Mouse (Mus musculus) MEL (cell line): ENCODE measurements around the gene Ank2.

Experiments
- CTCF ChIP-seq, 3 experiments: IDR thresholded peaks in 2 of 3; conservative IDR thresholded peaks in 1 of 3; 2 replicates each; pipeline ENCODE4 v1.5.1; 2011 to 2012; ENCODE audit warnings: low read length in 3 of 3, low read depth in 2 of 3, mild to moderate bottlenecking in 2 of 3, improper control_type of control experiment in 1 of 3, inconsistent platforms in 1 of 3, mixed read lengths in 1 of 3, moderate library complexity in 1 of 3; ENCODE audit not compliant: control insufficient read depth in 1 of 3, insufficient read depth in 1 of 3, poor library complexity in 1 of 3, severe bottlenecking in 1 of 3
- E2F4 ChIP-seq: IDR thresholded peaks from 2 replicates; pipeline ENCODE4 v1.6.1; 2011; ENCODE audit warnings: low read depth, low read length, improper control_type of control experiment, borderline replicate concordance
- GATA1 ChIP-seq: IDR thresholded peaks from 2 replicates; pipeline ENCODE4 v1.6.1; 2011; ENCODE audit warnings: low read depth, low read length, improper control_type of control experiment
- POLR2A ChIP-seq, 2 experiments: IDR thresholded peaks; 2 replicates each; pipeline ENCODE4 v1.6.1; 2011 to 2012; ENCODE audit warnings: low read length in 2 of 2, mild to moderate bottlenecking in 2 of 2, control low read depth in 1 of 2, improper control_type of control experiment in 1 of 2, low read depth in 1 of 2, moderate library complexity in 1 of 2; ENCODE audit not compliant: control insufficient read depth in 1 of 2, insufficient read depth in 1 of 2, poor library complexity in 1 of 2
- SIN3A ChIP-seq: IDR thresholded peaks from 2 replicates; pipeline ENCODE4 v1.6.1; 2012; ENCODE audit warnings: low read length, improper control_type of control experiment, inconsistent platforms
- TAL1 ChIP-seq: IDR thresholded peaks from 2 replicates; pipeline ENCODE4 v1.6.1; 2012; ENCODE audit warnings: mild to moderate bottlenecking, inconsistent platforms, low read length, moderate library complexity, mixed read lengths
- USF2 ChIP-seq, 2 experiments: IDR thresholded peaks; 2 replicates each; pipeline ENCODE4 v1.6.1; 2011 to 2012; ENCODE audit warnings: improper control_type of control experiment in 2 of 2, low read length in 2 of 2, borderline replicate concordance in 1 of 2, inconsistent platforms in 1 of 2, low read depth in 1 of 2, mild to moderate bottlenecking in 1 of 2; ENCODE audit not compliant: insufficient read depth in 1 of 2

DNA sequence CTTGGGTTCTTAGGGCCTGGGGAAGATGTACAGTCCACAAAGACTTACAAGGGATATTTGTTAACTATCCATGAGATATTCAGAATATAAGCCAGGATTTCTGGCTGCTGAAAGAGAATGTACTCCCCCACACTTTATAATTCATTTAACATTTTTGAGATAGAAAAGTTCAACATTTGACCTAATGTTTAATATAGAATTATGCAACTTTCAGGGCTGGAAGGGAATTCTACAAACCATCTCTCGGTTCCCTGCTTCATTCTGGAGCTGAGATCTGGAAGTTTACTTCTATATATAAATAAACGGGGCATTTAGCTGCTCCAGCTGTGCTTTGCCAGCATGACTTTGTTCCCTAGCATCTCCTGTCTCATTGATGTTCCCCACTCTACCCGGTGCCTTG is 372.9 kb downstream of the Ank2 start:
- TF ChIP-seq POLR2A (IDR thresholded peaks at IDR 0.05; ENCODE audit: control insufficient read depth in 1 of 2, insufficient read depth in 1 of 2, low read depth in 1 of 2, low read length in 2 of 2, poor library complexity in 1 of 2) (no peak), SIN3A (no peak), CTCF (IDR thresholded peaks at IDR 0.05 in 2 of 3, conservative IDR thresholded peaks at IDR 0.05 in 1 of 3; ENCODE audit: control insufficient read depth in 1 of 3, insufficient read depth in 1 of 3, low read depth in 2 of 3, low read length in 3 of 3, poor library complexity in 1 of 3, severe bottlenecking in 1 of 3) (no peak), GATA1 (no peak), TAL1 (no peak), E2F4 (no peak), USF2 (IDR thresholded peaks at IDR 0.05; ENCODE audit: borderline replicate concordance in 1 of 2, insufficient read depth in 1 of 2, low read depth in 1 of 2, low read length in 2 of 2) (no peak)
